Mouse (Mus musculus): ENCODE measurements at regions not wholly inside any gene's neighbourhood (a gene's known extent, or its start where the extent isn't known, plus 50 kb on each side); places are given as distances from the start of the nearest gene placed in this dataset.

DNA sequence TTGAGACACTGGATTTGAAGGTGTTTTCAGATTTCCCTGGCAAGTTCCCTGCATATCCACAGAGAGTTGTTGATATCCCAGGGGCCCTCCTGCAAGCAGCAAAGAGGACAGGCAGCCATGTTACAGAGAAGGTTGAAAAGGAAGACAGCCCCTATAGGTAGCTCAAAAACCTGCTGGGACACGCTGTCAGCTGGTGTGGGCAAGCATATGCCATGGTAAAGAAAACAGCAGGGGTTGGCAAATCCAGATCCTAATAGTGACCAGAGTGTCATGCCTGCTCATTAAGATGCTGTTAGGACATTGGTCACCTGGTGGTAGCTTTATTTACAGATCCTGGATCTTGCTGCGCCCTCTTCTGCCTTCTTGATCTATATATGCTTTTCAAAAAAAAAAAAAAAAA lies 397.6 kb downstream of the Tns1 start:
- TF ChIP-seq CTCF (IDR thresholded peaks at IDR 0.05) (no peak), EP300 (IDR thresholded peaks at IDR 0.05) (no peak)
